Comparison of ENCODE assay signal across 9 mouse cellular contexts in genomic region chr1:55741885-55742284, GRCm38 (mm10).
DNase-seq lines count a peak whose midpoint lies in the region; ATAC-seq lines count a peak whose summit lies in the region.
"Had no signal": no experiment of that assay in that cellular context is flagged by ENCODE, and none has a peak within 500 bp of the region (broad histone marks: within the 10 kb centered on the region; RNA-seq: fewer than 3 reads in every experiment).

No protein-coding gene starts in this region.

- no peak overlapping the region for H3K4me2 ChIP-seq in forebrain, embryonic 13.5 days
- H3K4me2 ChIP-seq in limb, embryonic 13.5 days (replicated peaks) = no peak overlapping the region

- H3K4me1 ChIP-seq in forebrain, embryonic 13.5 days = 0 out of 2 replicates have a peak, but pooled peaks cover 10% of the 10 kb centered on the region
- peaks cover 16% of the 10 kb centered on the region for H3K4me1 ChIP-seq in forebrain, embryonic 10.5 days
- H3K4me1 ChIP-seq in limb, embryonic 13.5 days = peaks cover 10% of the 10 kb centered on the region; the same call in 1 of the 2 replicates
- no peaks in the 10 kb centered on the region for H3K4me1 ChIP-seq in limb, embryonic 10.5 days

- DNase-seq in forebrain, embryonic 10.5 days (ENCODE audit: extremely low spot score, low spot score) = no peak
- no peak for DNase-seq in limb, embryonic 10.5 days (ENCODE audit: low spot score)
- DNase-seq in cerebellum, postnatal 36 days = peak; percentile 32 to 41
- DNase-seq in lung, postnatal 36 days = peak; percentile 13
- DNase-seq in kidney, postnatal 4 days = no peak
- no peak for DNase-seq in ovary, postnatal 14 days (ENCODE audit: low spot score)

- 0 out of 2 replicates have a peak, but pooled peaks cover 7% of the 10 kb centered on the region for H3K27me3 ChIP-seq in forebrain, embryonic 13.5 days
- peaks cover 21% of the 10 kb centered on the region for H3K27me3 ChIP-seq in forebrain, embryonic 10.5 days (ENCODE audit: poor library complexity, severe bottlenecking)
- peaks cover 10% of the 10 kb centered on the region; the same call in 1 of the 2 replicates for H3K27me3 ChIP-seq in limb, embryonic 13.5 days
- H3K27me3 ChIP-seq in limb, embryonic 10.5 days (ENCODE audit: low read depth, poor library complexity, severe bottlenecking) = peaks cover 8% of the 10 kb centered on the region; the same call in 1 of the 2 replicates

- no peaks in the 10 kb centered on the region for H3K36me3 ChIP-seq in forebrain, embryonic 13.5 days (ENCODE audit: poor library complexity, severe bottlenecking)
- H3K36me3 ChIP-seq in forebrain, embryonic 10.5 days (replicated peaks) = no peaks in the 10 kb centered on the region
- H3K36me3 ChIP-seq in limb, embryonic 13.5 days = no peaks in the 10 kb centered on the region
- H3K36me3 ChIP-seq in limb, embryonic 10.5 days = no peaks in the 10 kb centered on the region

- ATAC-seq in forebrain, embryonic 13.5 days = peak; percentile 65; the same call in 1 of the 2 replicates
- peak; percentile 44 for ATAC-seq in limb, embryonic 13.5 days (ENCODE audit: low FRiP score, low read depth)

- no peak overlapping the region for H3K9ac ChIP-seq in forebrain, embryonic 13.5 days
- no peak overlapping the region for H3K9ac ChIP-seq in limb, embryonic 13.5 days

- no peak overlapping the region for H3K4me3 ChIP-seq in forebrain, embryonic 13.5 days
- no peak overlapping the region for H3K4me3 ChIP-seq in forebrain, embryonic 10.5 days
- no peak overlapping the region for H3K4me3 ChIP-seq in limb, embryonic 13.5 days
- no peak overlapping the region for H3K4me3 ChIP-seq in limb, embryonic 10.5 days

- no peak overlapping the region for H3K27ac ChIP-seq in forebrain, embryonic 13.5 days
- H3K27ac ChIP-seq in forebrain, embryonic 10.5 days = no peak overlapping the region
- H3K27ac ChIP-seq in limb, embryonic 13.5 days = no peak overlapping the region
- H3K27ac ChIP-seq in limb, embryonic 10.5 days = no peak overlapping the region
- H3K27ac ChIP-seq: kidney, postnatal 0 days had no signal

- H3K9me3 ChIP-seq in forebrain, embryonic 13.5 days (replicated peaks) = no peaks in the 10 kb centered on the region
- H3K9me3 ChIP-seq in forebrain, embryonic 10.5 days = no peaks in the 10 kb centered on the region
- H3K9me3 ChIP-seq in limb, embryonic 13.5 days = no peaks in the 10 kb centered on the region
- no peaks in the 10 kb centered on the region for H3K9me3 ChIP-seq in limb, embryonic 10.5 days (replicated peaks)

- 68% methylated on average over 3 of the region's 3 CpGs for WGBS in forebrain, embryonic 13.5 days
- WGBS in forebrain, embryonic 10.5 days = 90% methylated on average over 3 of the region's 3 CpGs
- WGBS in limb, embryonic 13.5 days = 69% methylated on average over 3 of the region's 3 CpGs
- 87% methylated on average over 3 of the region's 3 CpGs for WGBS in limb, embryonic 10.5 days

Comparison
In these comparisons a context has a peak if more than half of its experiments do, and no peak if none do; other contexts are left out.
1. DNase-seq: peak in cerebellum, postnatal 36 days (2 of 2) and lung, postnatal 36 days (single experiment); none in forebrain, embryonic 10.5 days (single experiment), limb, embryonic 10.5 days (single experiment), kidney, postnatal 4 days (0 of 2) and ovary, postnatal 14 days (single experiment).